Mouse (Mus musculus) kidney, embryonic 14.5 days (tissue): ENCODE measurements around the gene Pitpnc1. TPM values are rescaled to one million over a fixed set of nuclear protein-coding genes. Genes with fewer than 3 reads are reported as not detected.

Experiments used
- ATAC-seq: fragments of 200-750 bp; cut with Nextera tagmentation; 2 replicates; pipeline ENCODE4 v1.8.0; 2017; ENCODE audit warnings: moderate number of reproducible peaks, mild to moderate bottlenecking, moderate TSS enrichment, moderate library complexity; ENCODE audit not compliant: low FRiP score, low TSS enrichment
- H3K27ac ChIP-seq: fragments of 300-500 bp; sonication (generic); 2 replicates; pipeline ENCODE4 v1.5.1; 2014; ENCODE audit warnings: low read depth, mild to moderate bottlenecking, low read length, moderate library complexity, mixed read lengths
- H3K27me3 ChIP-seq: fragments of 300-500 bp; sonication (generic); 2 replicates; pipeline ENCODE4 v1.6.1; 2014; ENCODE audit warnings: mild to moderate bottlenecking, low read length; ENCODE audit not compliant: control insufficient read depth, insufficient read depth
- H3K36me3 ChIP-seq: fragments of 300-500 bp; sonication (generic); 2 replicates; pipeline ENCODE4 v1.6.1; 2014; ENCODE audit warnings: low read length, mixed read lengths; ENCODE audit not compliant: control insufficient read depth, insufficient read depth
- H3K4me1 ChIP-seq: fragments of 300-500 bp; sonication (generic); 2 replicates; pipeline ENCODE4 v1.6.1; 2014; ENCODE audit warnings: low read length, mixed read lengths; ENCODE audit not compliant: control insufficient read depth, insufficient read depth
- H3K4me2 ChIP-seq: fragments of 300-500 bp; sonication (generic); replicated peaks from 2 replicates; pipeline ENCODE4 v1.6.1; 2014; ENCODE audit warnings: low read depth, mild to moderate bottlenecking, low read length
- H3K4me3 ChIP-seq: fragments of 300-500 bp; sonication (generic); 2 replicates; pipeline ENCODE4 v1.5.1; 2014; ENCODE audit warnings: mild to moderate bottlenecking, low read length
- H3K9ac ChIP-seq: fragments of 300-500 bp; sonication (generic); 2 replicates; pipeline ENCODE4 v1.6.1; 2014; ENCODE audit warnings: low read depth, mild to moderate bottlenecking, low read length, moderate library complexity
- H3K9me3 ChIP-seq: fragments of 300-500 bp; sonication (generic); 2 replicates; pipeline ENCODE4 v1.6.1; 2016; ENCODE audit warnings: low read length; ENCODE audit not compliant: control insufficient read depth
- WGBS: fragments of 180-500 bp; shearing (Covaris S2); extraction: QIAGEN DNeasy Blood & Tissue Kit; methylation state at CpG from one replicate; pipeline ENCODE4 v1.1.7; 2014; 5-methylcytosine and 5-hydroxymethylcytosine counted together
- polyA plus RNA-seq: library from polyadenylated mRNA; unstranded; fragments of >200 nt; fragmentation: Nextera tagmentation; extraction: Ambion mirVana; gene quantifications from 2 replicates; pipeline ENCODE4 v1.2.1, GENCODE M21; 2014

Gene Pitpnc1
- polyA plus RNA-seq, 1 experiment from 2014 or later: 19.4 TPM

- H3K27me3 ChIP-seq: no peaks in the 10 kb centered on the region
- H3K36me3 ChIP-seq: peaks cover 9% of the 10 kb centered on the region; the same call in 1 of the 2 replicates
- ATAC-seq: no peak
- 94% methylated on average over 10 of the region's 10 CpGs for WGBS
- H3K4me2 ChIP-seq: no peak overlapping the region
- H3K27ac ChIP-seq: no peak overlapping the region
- no peaks in the 10 kb centered on the region for H3K9me3 ChIP-seq
- H3K9ac ChIP-seq: no peak overlapping the region
- H3K4me3 ChIP-seq: no peak overlapping the region
- no peaks in the 10 kb centered on the region for H3K4me1 ChIP-seq
Observed at GRCm38 (mm10) chr11:107252026-107252425, 218.5 kb downstream of the Pitpnc1 start.

GRCm38 (mm10) chr11:107251460-107251859 is 219.0 kb downstream of the Pitpnc1 start:
- H3K27me3 ChIP-seq: no peaks in the 10 kb centered on the region
- no peak for ATAC-seq
- WGBS: 89% methylated on average over 7 of the region's 7 CpGs
- no peaks in the 10 kb centered on the region for H3K4me1 ChIP-seq
- H3K27ac ChIP-seq: no peak overlapping the region
- H3K4me2 ChIP-seq: no peak overlapping the region
- no peaks in the 10 kb centered on the region for H3K9me3 ChIP-seq
- no peak overlapping the region for H3K4me3 ChIP-seq
- H3K9ac ChIP-seq: no peak overlapping the region
- H3K36me3 ChIP-seq: peaks cover 9% of the 10 kb centered on the region; the same call in 1 of the 2 replicates

GRCm38 (mm10) chr11:107250882-107251281 is 219.6 kb downstream of the Pitpnc1 start:
- 89% methylated on average over 8 of the region's 8 CpGs for WGBS
- H3K36me3 ChIP-seq: peaks cover 9% of the 10 kb centered on the region; the same call in 1 of the 2 replicates

GRCm38 (mm10) chr11:107248753-107249152 is 221.7 kb downstream of the Pitpnc1 start:
- H3K4me3 ChIP-seq: no peak overlapping the region
- no peak overlapping the region for H3K27ac ChIP-seq
- no peak for ATAC-seq
- H3K4me2 ChIP-seq: no peak overlapping the region
- no peak overlapping the region for H3K9ac ChIP-seq
- no peaks in the 10 kb centered on the region for H3K9me3 ChIP-seq
- 94% methylated on average over 7 of the region's 7 CpGs for WGBS
- no peaks in the 10 kb centered on the region for H3K4me1 ChIP-seq
- peaks cover 9% of the 10 kb centered on the region; the same call in 1 of the 2 replicates for H3K36me3 ChIP-seq
- H3K27me3 ChIP-seq: no peaks in the 10 kb centered on the region

More at GRCm38 (mm10) chr11:107250882-107251281, 219.6 kb downstream of the Pitpnc1 start:
- no peaks in the 10 kb centered on the region for H3K4me1 ChIP-seq
- ATAC-seq: no peak
- H3K4me3 ChIP-seq: no peak overlapping the region
- H3K4me2 ChIP-seq: no peak overlapping the region
- H3K27ac ChIP-seq: no peak overlapping the region
- no peaks in the 10 kb centered on the region for H3K9me3 ChIP-seq
- H3K27me3 ChIP-seq: no peaks in the 10 kb centered on the region
- no peak overlapping the region for H3K9ac ChIP-seq

GRCm38 (mm10) chr11:107245657-107246056 is 224.8 kb downstream of the Pitpnc1 start:
- H3K9ac ChIP-seq: no peak overlapping the region
- 91% methylated on average over 7 of the region's 7 CpGs for WGBS
- peaks cover 4% of the 10 kb centered on the region; the same call in 1 of the 2 replicates for H3K36me3 ChIP-seq
- H3K4me2 ChIP-seq: no peak overlapping the region
- no peaks in the 10 kb centered on the region for H3K4me1 ChIP-seq
- H3K27me3 ChIP-seq: no peaks in the 10 kb centered on the region
- ATAC-seq: no peak
- H3K4me3 ChIP-seq: no peak overlapping the region
- H3K27ac ChIP-seq: no peak overlapping the region
- no peaks in the 10 kb centered on the region for H3K9me3 ChIP-seq

GRCm38 (mm10) chr11:107243126-107243525 is 227.4 kb downstream of the Pitpnc1 start:
- Histone ChIP-seq H3K4me1 (no peaks in the 10 kb centered on the region), H3K9me3 (no peaks in the 10 kb centered on the region), H3K4me3 (no peak overlapping the region), H3K27me3 (no peaks in the 10 kb centered on the region), H3K4me2 (no peak overlapping the region), H3K27ac (no peak overlapping the region), H3K9ac (no peak overlapping the region), H3K36me3 (no peaks in the 10 kb centered on the region)
- 91% methylated on average over 6 of the region's 6 CpGs for WGBS
- no peak for ATAC-seq

GRCm38 (mm10) chr11:107241678-107242077 is 228.8 kb downstream of the Pitpnc1 start:
- 85% methylated on average over 7 of the region's 7 CpGs for WGBS
- no peak for ATAC-seq

GRCm38 (mm10) chr11:107238506-107238905 is 232.0 kb downstream of the Pitpnc1 start:
- no peak for ATAC-seq
- 92% methylated on average over 6 of the region's 6 CpGs for WGBS
- Histone ChIP-seq H3K4me2 (no peak overlapping the region), H3K27me3 (no peaks in the 10 kb centered on the region), H3K4me3 (no peak overlapping the region), H3K27ac (no peak overlapping the region), H3K36me3 (no peaks in the 10 kb centered on the region; the same call in 1 of the 2 replicates), H3K9ac (no peak overlapping the region), H3K9me3 (no peaks in the 10 kb centered on the region), H3K4me1 (no peaks in the 10 kb centered on the region)

More at GRCm38 (mm10) chr11:107241678-107242077, 228.8 kb downstream of the Pitpnc1 start:
- no peak overlapping the region for H3K4me2 ChIP-seq
- H3K27ac ChIP-seq: no peak overlapping the region
- no peaks in the 10 kb centered on the region for H3K9me3 ChIP-seq
- no peaks in the 10 kb centered on the region for H3K4me1 ChIP-seq
- no peak overlapping the region for H3K9ac ChIP-seq
- no peaks in the 10 kb centered on the region for H3K36me3 ChIP-seq
- H3K27me3 ChIP-seq: no peaks in the 10 kb centered on the region
- H3K4me3 ChIP-seq: no peak overlapping the region

GRCm38 (mm10) chr11:107237532-107237931 is 233.0 kb downstream of the Pitpnc1 start:
- H3K27me3 ChIP-seq: no peaks in the 10 kb centered on the region
- 91% methylated on average over 4 of the region's 4 CpGs for WGBS
- no peaks in the 10 kb centered on the region for H3K4me1 ChIP-seq
- no peak overlapping the region for H3K4me2 ChIP-seq
- no peak for ATAC-seq
- H3K9me3 ChIP-seq: no peaks in the 10 kb centered on the region
- H3K9ac ChIP-seq: no peak overlapping the region
- H3K36me3 ChIP-seq: no peaks in the 10 kb centered on the region; the same call in 1 of the 2 replicates
- H3K4me3 ChIP-seq: no peak overlapping the region
- H3K27ac ChIP-seq: no peak overlapping the region
